In the genomic region with DNA sequence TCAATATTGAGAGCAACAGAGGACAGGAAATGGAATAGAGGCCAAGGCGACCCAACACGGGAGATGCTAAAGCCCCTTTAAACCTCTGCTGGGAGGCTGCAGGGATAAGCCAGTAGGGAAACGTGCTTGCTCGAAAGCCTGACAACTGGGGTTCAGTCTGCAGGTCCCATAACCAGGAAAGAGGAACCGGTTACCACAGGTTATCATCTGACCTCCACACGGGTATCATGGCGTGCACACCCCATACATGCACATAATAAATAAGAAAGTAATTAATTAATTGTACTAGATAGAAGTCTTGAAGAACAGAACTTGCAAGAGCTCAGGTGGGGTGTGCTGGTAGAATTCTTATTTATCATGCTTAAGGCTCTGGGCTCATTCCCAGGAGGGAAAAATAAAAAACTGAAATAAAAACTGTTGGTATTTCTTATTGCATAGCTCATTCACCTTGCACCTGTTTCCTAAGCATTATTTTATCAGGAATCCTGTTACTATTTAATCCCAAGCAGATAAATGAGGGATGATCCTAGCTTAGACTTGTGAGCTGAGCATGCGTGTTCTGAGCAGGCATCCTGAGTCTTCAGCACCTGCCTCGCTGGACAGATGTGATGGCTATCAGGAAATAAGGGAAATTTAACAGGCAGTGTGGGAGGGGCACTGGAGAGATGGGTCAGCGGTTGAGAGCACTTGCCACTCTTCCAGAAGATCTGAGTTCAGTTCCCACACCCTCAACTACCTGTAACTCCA, we compare ENCODE assay signal across 23 mouse cellular contexts. TPM values are rescaled to one million over a fixed set of nuclear protein-coding genes. Genes with fewer than 3 reads are reported as not detected.
"Had no signal": no experiment of that assay in that cellular context is flagged by ENCODE, and none has a peak within 500 bp of the region (broad histone marks: within the 10 kb centered on the region; RNA-seq: fewer than 3 reads in every experiment).

No protein-coding gene starts in this region.

- DNase-seq: kidney, adult 11 months; kidney, adult 8-10 months; kidney, postnatal 10 days; kidney, postnatal 36 days; layer of hippocampus, postnatal 36 days; left cerebral cortex, postnatal 4 days; liver, embryonic 13.5 days; lung, adult 2 months; lung, postnatal 14 days; lung, postnatal 4 days; right cerebral cortex, adult 18-20 months; right cerebral cortex, postnatal 14 days; right cerebral cortex, postnatal 4 days; thymus, adult 2 months; thymus, postnatal 14 days; thymus, postnatal 4 days had no signal

- H3K36me3 ChIP-seq: midbrain, embryonic 12.5 days had no signal

- H3K9ac ChIP-seq: kidney, embryonic 15.5 days; limb, embryonic 12.5 days; limb, embryonic 15.5 days; liver, embryonic 13.5 days; midbrain, embryonic 12.5 days had no signal

- H3K27ac ChIP-seq: kidney, embryonic 15.5 days; left cerebral cortex, adult 2 months; limb, embryonic 12.5 days; limb, embryonic 15.5 days; liver, embryonic 13.5 days; midbrain, embryonic 12.5 days; stomach, postnatal 0 days had no signal

- H3K9me3 ChIP-seq: kidney, embryonic 15.5 days; limb, embryonic 12.5 days; limb, embryonic 15.5 days; liver, embryonic 13.5 days; midbrain, embryonic 12.5 days had no signal

- H3K27me3 ChIP-seq: kidney, embryonic 15.5 days; limb, embryonic 15.5 days; liver, embryonic 13.5 days had no signal

- H3K4me3 ChIP-seq: kidney, embryonic 15.5 days; left cerebral cortex, adult 2 months; limb, embryonic 12.5 days; limb, embryonic 15.5 days; liver, embryonic 13.5 days; midbrain, embryonic 12.5 days had no signal

RNA-seq across cellular contexts. Expression of a gene that starts 32.0 kb away (rescaled TPM):
- total RNA-seq: megakaryocyte-erythroid progenitor cell, adult 5-6 weeks had no signal
